Mouse (Mus musculus): ENCODE results near the gene Bola2. TPM values are rescaled to one million over a fixed set of nuclear protein-coding genes. Genes with fewer than 3 reads are reported as not detected.

Gene Bola2
- polyA plus RNA-seq, 1 experiment from 2014 or later, result 180 TPM

Other genes with a start within 250 kb of the Bola2 start
- 0.29 and 0.38 TPM in 2 replicates for gene Atp2a1, start 232.3 kb upstream of the Bola2 start, polyA plus RNA-seq (2014; fragmentation: Nextera tagmentation; extraction: Ambion mirVana)
- gene Sh2b1, start 220.0 kb upstream of the Bola2 start, polyA plus RNA-seq (2014; fragmentation: Nextera tagmentation; extraction: Ambion mirVana), result 38.1 and 44.6 TPM in 2 replicates
- 133 and 146 TPM in 2 replicates for gene Tufm, start 208.0 kb upstream of the Bola2 start, polyA plus RNA-seq (2014; fragmentation: Nextera tagmentation; extraction: Ambion mirVana)
- 52.7 and 58.6 TPM in 2 replicates for gene Atxn2l, start 192.0 kb upstream of the Bola2 start, polyA plus RNA-seq (2014; fragmentation: Nextera tagmentation; extraction: Ambion mirVana)
- gene Eif3c, start 129.0 kb upstream of the Bola2 start, polyA plus RNA-seq (2014; fragmentation: Nextera tagmentation; extraction: Ambion mirVana), result 189 and 198 TPM in 2 replicates
- 0.46 and 0.57 TPM in 2 replicates for gene Apobr, start 110.5 kb upstream of the Bola2 start, polyA plus RNA-seq (2014; fragmentation: Nextera tagmentation; extraction: Ambion mirVana)
- 22.4 and 23.4 TPM in 2 replicates for gene Cln3, start 109.6 kb upstream of the Bola2 start, polyA plus RNA-seq (2014; fragmentation: Nextera tagmentation; extraction: Ambion mirVana)
- not detected in 2 replicates for gene Il27, start 100.5 kb upstream of the Bola2 start, polyA plus RNA-seq (2014; fragmentation: Nextera tagmentation; extraction: Ambion mirVana)
- gene Nupr1, start 64.5 kb upstream of the Bola2 start, polyA plus RNA-seq (2014; fragmentation: Nextera tagmentation; extraction: Ambion mirVana), result 2.8 and 3.4 TPM in 2 replicates
- 44.4 and 49.4 TPM in 2 replicates for gene Sgf29, start 46.1 kb upstream of the Bola2 start, polyA plus RNA-seq (2014; fragmentation: Nextera tagmentation; extraction: Ambion mirVana)
- gene Sult1a1, start 19.0 kb upstream of the Bola2 start, polyA plus RNA-seq (2014; fragmentation: Nextera tagmentation; extraction: Ambion mirVana), result 0.10 and 0.69 TPM in 2 replicates
- 10.2 and 10.3 TPM in 2 replicates for gene Slx1b, start 383 bp downstream of the Bola2 start, polyA plus RNA-seq (2014; fragmentation: Nextera tagmentation; extraction: Ambion mirVana)
- gene Coro1a, start 12.4 kb downstream of the Bola2 start, polyA plus RNA-seq (2014; fragmentation: Nextera tagmentation; extraction: Ambion mirVana), result 46.2 TPM in 2 replicates
- 41.0 and 45.2 TPM in 2 replicates for gene Mapk3, start 64.2 kb downstream of the Bola2 start, polyA plus RNA-seq (2014; fragmentation: Nextera tagmentation; extraction: Ambion mirVana)
- gene Gdpd3, start 70.9 kb downstream of the Bola2 start, polyA plus RNA-seq (2014; fragmentation: Nextera tagmentation; extraction: Ambion mirVana), result 0.57 and 0.86 TPM in 2 replicates
- gene Ypel3, start 81.6 kb downstream of the Bola2 start, polyA plus RNA-seq (2014; fragmentation: Nextera tagmentation; extraction: Ambion mirVana), result 87.8 and 91.5 TPM in 2 replicates
- gene Tbx6, start 86.1 kb downstream of the Bola2 start, polyA plus RNA-seq (2014; fragmentation: Nextera tagmentation; extraction: Ambion mirVana), result 0.20 and 0.43 TPM in 2 replicates
- 335 and 336 TPM in 2 replicates for gene Ppp4c, start 97.1 kb downstream of the Bola2 start, polyA plus RNA-seq (2014; fragmentation: Nextera tagmentation; extraction: Ambion mirVana)
- gene Fam57b, start 102.3 kb downstream of the Bola2 start, polyA plus RNA-seq (2014; fragmentation: Nextera tagmentation; extraction: Ambion mirVana), result 10.5 and 11.1 TPM in 2 replicates
- not detected in 2 replicates for gene 4930451I11Rik, start 136.2 kb downstream of the Bola2 start, polyA plus RNA-seq (2014; fragmentation: Nextera tagmentation; extraction: Ambion mirVana)
- 4.1 and 4.8 TPM in 2 replicates for gene Doc2a, start 152.0 kb downstream of the Bola2 start, polyA plus RNA-seq (2014; fragmentation: Nextera tagmentation; extraction: Ambion mirVana)
- 23.8 and 28.4 TPM in 2 replicates for gene Hirip3, start 166.6 kb downstream of the Bola2 start, polyA plus RNA-seq (2014; fragmentation: Nextera tagmentation; extraction: Ambion mirVana)
- gene Ino80e, start 167.0 kb downstream of the Bola2 start, polyA plus RNA-seq (2014; fragmentation: Nextera tagmentation; extraction: Ambion mirVana), result 92.6 and 99.7 TPM in 2 replicates
- gene Taok2, start 189.3 kb downstream of the Bola2 start, polyA plus RNA-seq (2014; fragmentation: Nextera tagmentation; extraction: Ambion mirVana), result 25.7 and 27.2 TPM in 2 replicates
- 25.6 and 26.5 TPM in 2 replicates for gene Tmem219, start 227.5 kb downstream of the Bola2 start, polyA plus RNA-seq (2014; fragmentation: Nextera tagmentation; extraction: Ambion mirVana)
- gene Kctd13, start 233.5 kb downstream of the Bola2 start, polyA plus RNA-seq (2014; fragmentation: Nextera tagmentation; extraction: Ambion mirVana), result 26.5 and 26.8 TPM in 2 replicates